10 mouse cellular contexts compared by ENCODE assay signal in the genomic region with DNA sequence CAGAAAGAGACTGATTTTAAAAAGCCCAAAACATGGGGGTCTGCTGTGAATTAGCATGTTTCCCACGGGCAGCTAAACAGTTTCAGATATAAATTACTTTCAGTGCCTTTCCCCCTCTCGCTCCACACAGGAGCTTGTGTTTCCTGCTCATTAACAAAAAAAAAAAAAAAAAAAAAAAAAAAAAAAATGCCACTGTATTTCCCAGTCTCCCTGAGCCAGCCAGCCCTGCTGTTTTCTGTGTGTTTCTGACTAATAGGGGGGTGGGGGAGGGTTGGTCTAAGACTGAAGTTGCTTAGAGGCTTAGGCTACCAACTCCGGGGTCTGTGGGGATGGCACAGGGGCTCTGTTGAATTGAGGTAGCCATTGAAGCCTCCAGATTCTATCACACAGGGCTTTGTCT.
DNase-seq lines count a peak whose midpoint lies in the region; ATAC-seq and TF ChIP-seq lines count a peak whose summit lies in the region.
"Had no signal": no experiment of that assay in that cellular context is flagged by ENCODE, and none has a peak within 500 bp of the region (broad histone marks: within the 10 kb centered on the region; RNA-seq: fewer than 3 reads in every experiment).

No protein-coding gene starts in this region.

- H3K4me1 ChIP-seq in hindbrain, embryonic 11.5 days (replicated peaks; ENCODE audit: control insufficient read depth, insufficient read depth, low read length): 0 out of 2 replicates have a peak, but pooled peaks cover 2% of the 10 kb centered on the region
- H3K4me1 ChIP-seq in hindbrain, embryonic 14.5 days (replicated peaks; ENCODE audit: control insufficient read depth, insufficient read depth, low read length): peaks cover 9% of the 10 kb centered on the region; the same call in 1 of the 2 replicates
- peaks cover 4 to 11% of the 10 kb centered on the region in 2 experiments; a peak in 3 of 4 replicates for H3K4me1 ChIP-seq in ES-E14 (ENCODE audit: control insufficient read depth in 2 of 2, insufficient read depth in 2 of 2, low read length in 2 of 2, poor library complexity in 1 of 2)
- peaks cover 20% of the 10 kb centered on the region for H3K4me1 ChIP-seq in embryonic facial prominence, embryonic 12.5 days
- no peaks in the 10 kb centered on the region for H3K4me1 ChIP-seq in hindbrain, postnatal 0 days (ENCODE audit: insufficient read depth, low read length)

- no peak for TF ChIP-seq CTCF in hindbrain, postnatal 0 days (IDR thresholded peaks at IDR 0.05; ENCODE audit: low read depth)

- ATAC-seq in hindbrain, embryonic 11.5 days (ENCODE audit: low FRiP score): peak; percentile 51; the same call in 1 of the 2 replicates
- ATAC-seq in hindbrain, embryonic 14.5 days (ENCODE audit: low FRiP score): no peak
- no peak for ATAC-seq in embryonic facial prominence, embryonic 12.5 days (ENCODE audit: insufficient number of reproducible peaks, insufficient read depth, low FRiP score, low TSS enrichment)
- ATAC-seq in hindbrain, postnatal 0 days: no peak

- no peak overlapping the region for H3K4me2 ChIP-seq in hindbrain, embryonic 11.5 days (replicated peaks; ENCODE audit: low read depth, low read length)
- no peak overlapping the region for H3K4me2 ChIP-seq in hindbrain, embryonic 14.5 days (replicated peaks)
- 0 out of 2 replicates have a peak overlapping the region, but pooled peaks have one; percentile 2 for H3K4me2 ChIP-seq in embryonic facial prominence, embryonic 12.5 days (replicated peaks)
- no peak overlapping the region for H3K4me2 ChIP-seq in hindbrain, postnatal 0 days (ENCODE audit: low read depth, low read length)

- in situ Hi-C loops in ES-E14 (cut with MboI; ENCODE audit: low sequenced_read_pairs in 2 of 2, unreplicated experiment in 2 of 2): no loop called here

- DNase-seq in hindbrain, embryonic 11.5 days (ENCODE audit: low spot score): no peak
- DNase-seq in hindbrain, embryonic 14.5 days (ENCODE audit: low spot score): no peak
- no peak for DNase-seq in ES-E14 (ENCODE audit: low read depth, low spot score)
- DNase-seq in hindbrain, postnatal 0 days (ENCODE audit: low spot score): peak; percentile 27
- DNase-seq in yolk sac, embryonic 10.5 days (ENCODE audit: low spot score): no peak
- DNase-seq in right cerebral cortex, postnatal 14 days: no peak
- no peak for DNase-seq in cerebellum, adult 9-10 months
- DNase-seq: thymus, postnatal 14 days had no signal

- H3K9ac ChIP-seq in hindbrain, embryonic 11.5 days (ENCODE audit: low read depth, low read length): no peak overlapping the region
- H3K9ac ChIP-seq in hindbrain, embryonic 14.5 days: no peak overlapping the region
- no peak overlapping the region for H3K9ac ChIP-seq in ES-E14 (ENCODE audit: insufficient read depth, low read depth, low read length, poor library complexity, severe bottlenecking)
- no peak overlapping the region for H3K9ac ChIP-seq in embryonic facial prominence, embryonic 12.5 days
- H3K9ac ChIP-seq in hindbrain, postnatal 0 days (replicated peaks; ENCODE audit: low read length): no peak overlapping the region

- no peaks in the 10 kb centered on the region for H3K9me3 ChIP-seq in hindbrain, embryonic 11.5 days (ENCODE audit: control insufficient read depth, low read length)
- no peaks in the 10 kb centered on the region for H3K9me3 ChIP-seq in hindbrain, embryonic 14.5 days (ENCODE audit: control insufficient read depth, low read length)
- no peaks in the 10 kb centered on the region for H3K9me3 ChIP-seq in ES-E14 (ENCODE audit: control insufficient read depth, insufficient read depth, low read depth, low read length)
- H3K9me3 ChIP-seq in embryonic facial prominence, embryonic 12.5 days: no peaks in the 10 kb centered on the region
- H3K9me3 ChIP-seq in hindbrain, postnatal 0 days (ENCODE audit: low read length): no peaks in the 10 kb centered on the region
- H3K9me3 ChIP-seq: G1E had no signal

- no peak overlapping the region for H3K27ac ChIP-seq in hindbrain, embryonic 11.5 days (ENCODE audit: low read depth, low read length)
- H3K27ac ChIP-seq in hindbrain, embryonic 14.5 days: no peak overlapping the region
- no peak overlapping the region for H3K27ac ChIP-seq in ES-E14 (ENCODE audit: insufficient read depth, low read depth, low read length, poor library complexity, severe bottlenecking)
- H3K27ac ChIP-seq in embryonic facial prominence, embryonic 12.5 days: peak overlapping the region; percentile 30; the same call in 1 of the 2 replicates
- no peak overlapping the region for H3K27ac ChIP-seq in hindbrain, postnatal 0 days

- H3K27me3 ChIP-seq in hindbrain, embryonic 11.5 days (ENCODE audit: control insufficient read depth, insufficient read depth, low read length): no peaks in the 10 kb centered on the region
- H3K27me3 ChIP-seq in hindbrain, embryonic 14.5 days (ENCODE audit: control insufficient read depth, insufficient read depth, low read length): no peaks in the 10 kb centered on the region
- no peaks in the 10 kb centered on the region for H3K27me3 ChIP-seq in embryonic facial prominence, embryonic 12.5 days
- no peaks in the 10 kb centered on the region for H3K27me3 ChIP-seq in hindbrain, postnatal 0 days (ENCODE audit: insufficient read depth, low read length)

- no peaks in the 10 kb centered on the region for H3K36me3 ChIP-seq in hindbrain, embryonic 11.5 days (ENCODE audit: control insufficient read depth, insufficient read depth, low read length)
- H3K36me3 ChIP-seq in hindbrain, embryonic 14.5 days (replicated peaks; ENCODE audit: control insufficient read depth, insufficient read depth): no peaks in the 10 kb centered on the region
- no peaks in the 10 kb centered on the region for H3K36me3 ChIP-seq in ES-E14 (ENCODE audit: control insufficient read depth, insufficient read depth, low read length, poor library complexity, severe bottlenecking)
- no peaks in the 10 kb centered on the region for H3K36me3 ChIP-seq in embryonic facial prominence, embryonic 12.5 days
- H3K36me3 ChIP-seq in hindbrain, postnatal 0 days (ENCODE audit: insufficient read depth, low read length): no peaks in the 10 kb centered on the region
- H3K36me3 ChIP-seq: G1E had no signal

- no peak overlapping the region for H3K4me3 ChIP-seq in hindbrain, embryonic 11.5 days (ENCODE audit: low read depth, low read length)
- no peak overlapping the region for H3K4me3 ChIP-seq in hindbrain, embryonic 14.5 days (replicated peaks; ENCODE audit: low read length)
- no peak overlapping the region for H3K4me3 ChIP-seq in ES-E14 (ENCODE audit: insufficient read depth in 1 of 2, low read depth in 1 of 2, low read length in 2 of 2, poor library complexity in 1 of 2, severe bottlenecking in 1 of 2)
- no peak overlapping the region for H3K4me3 ChIP-seq in embryonic facial prominence, embryonic 12.5 days
- no peak overlapping the region for H3K4me3 ChIP-seq in hindbrain, postnatal 0 days (ENCODE audit: low read length)

- 31% methylated on average over 3 of the region's 3 CpGs for WGBS in hindbrain, embryonic 11.5 days
- WGBS in hindbrain, embryonic 14.5 days: 12% methylated on average over 3 of the region's 3 CpGs
- WGBS in embryonic facial prominence, embryonic 12.5 days: 4% methylated on average over 3 of the region's 3 CpGs
- 10% methylated on average over 3 of the region's 3 CpGs for WGBS in hindbrain, postnatal 0 days

TF ChIP-seq in ES-E14, 5 proteins besides CTCF, POLR2A, EP300 and RAD21:
- no peak for TF ChIP-seq HCFC1 (IDR thresholded peaks at IDR 0.05; ENCODE audit: borderline replicate concordance, insufficient read depth, low read length)
- peak; percentile 77 for TF ChIP-seq ZNF384 (IDR thresholded peaks at IDR 0.05; ENCODE audit: low read depth, low read length)
